In the genomic region with DNA sequence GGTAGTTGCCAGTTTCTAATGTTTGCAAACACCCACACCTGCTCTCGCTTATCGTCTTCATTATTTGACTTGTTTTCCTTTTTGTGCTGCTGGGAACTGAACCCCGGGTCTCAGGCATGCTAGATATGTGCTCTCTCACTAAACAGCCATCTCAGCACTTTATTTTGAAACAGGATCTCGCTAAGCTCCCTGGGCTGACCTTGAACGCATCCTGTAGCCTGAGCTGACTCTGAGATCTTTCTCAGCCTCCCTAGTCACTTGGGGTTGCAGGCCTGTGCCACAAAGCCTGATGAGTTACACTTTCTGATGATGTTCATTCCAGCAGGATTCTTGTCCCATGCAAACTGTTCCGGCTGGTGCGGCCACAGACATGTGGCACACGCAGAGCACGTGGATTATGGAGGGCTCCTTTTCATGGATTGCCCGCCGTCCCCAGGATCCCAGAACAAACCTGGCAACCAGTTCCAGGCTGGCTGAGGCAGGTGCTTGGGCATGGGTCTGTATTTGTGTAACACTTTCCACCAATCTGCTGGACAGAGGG, we compare ENCODE assay signal across 28 mouse cellular contexts. TPM values are rescaled to one million over a fixed set of nuclear protein-coding genes. Genes with fewer than 3 reads are reported as not detected.
"Had no signal": no experiment of that assay in that cellular context is flagged by ENCODE, and none has a peak within 500 bp of the region (broad histone marks: within the 10 kb centered on the region; RNA-seq: fewer than 3 reads in every experiment).

No protein-coding gene starts in this region.

- H3K9ac ChIP-seq: liver, embryonic 14.5 days; lung, embryonic 14.5 days; midbrain, embryonic 13.5 days; neural tube, embryonic 13.5 days; neural tube, embryonic 15.5 days had no signal

- H3K4me3 ChIP-seq: midbrain, embryonic 10.5 days; midbrain, embryonic 13.5 days; myocyte; neural tube, embryonic 13.5 days; neural tube, embryonic 15.5 days had no signal

- ATAC-seq: midbrain, embryonic 13.5 days; midbrain, embryonic 16.5 days had no signal

- DNase-seq: lung, adult 18-20 months; lung, embryonic 14.5 days; lung, postnatal 10 days; lung, postnatal 4 days; retina, postnatal 1 day; right cerebral cortex, adult 18-20 months; right cerebral cortex, postnatal 25 days; right cerebral cortex, postnatal 4 days; thymus, adult 18-20 months; thymus, postnatal 25 days; thymus, postnatal 4 days had no signal

- H3K27ac ChIP-seq: liver, embryonic 14.5 days; midbrain, embryonic 10.5 days; midbrain, embryonic 13.5 days; neural tube, embryonic 13.5 days; neural tube, embryonic 15.5 days had no signal

- H3K36me3 ChIP-seq: midbrain, embryonic 13.5 days had no signal

- H3K9me3 ChIP-seq: midbrain, embryonic 10.5 days; midbrain, embryonic 13.5 days; neural tube, embryonic 13.5 days; neural tube, embryonic 15.5 days had no signal

- H3K4me2 ChIP-seq: lung, embryonic 14.5 days; midbrain, embryonic 13.5 days; neural tube, embryonic 13.5 days; neural tube, embryonic 15.5 days had no signal

- H3K4me1 ChIP-seq: midbrain, embryonic 13.5 days; neural tube, embryonic 13.5 days; neural tube, embryonic 15.5 days had no signal

RNA-seq across cellular contexts. Expression of gene Kcns1, which starts 9.3 kb away (rescaled TPM):
- total RNA-seq: megakaryocyte, adult 5-6 weeks had no signal
- polyA plus RNA-seq: liver, embryonic 16.5 days; lung, embryonic 14.5 days; lung, embryonic 16.5 days; midbrain, embryonic 10.5 days; myocyte; thymus, postnatal 0 days had no signal

RNA-seq across cellular contexts. Expression of gene Wfdc5, which starts 21.0 kb away (rescaled TPM):
- total RNA-seq: megakaryocyte, adult 5-6 weeks; megakaryocyte-erythroid progenitor cell, adult 5-6 weeks had no signal
- polyA plus RNA-seq: liver, embryonic 14.5 days; liver, embryonic 16.5 days; lung, embryonic 14.5 days; lung, embryonic 16.5 days; midbrain, embryonic 10.5 days; midbrain, embryonic 13.5 days; midbrain, embryonic 16.5 days; myocyte; neural tube, embryonic 11.5 days; neural tube, embryonic 13.5 days; neural tube, embryonic 15.5 days; spleen, adult 2 months; stomach, embryonic 14.5 days; thymus, postnatal 0 days had no signal

RNA-seq across cellular contexts. Expression of gene Wfdc12, which starts 28.8 kb away (rescaled TPM):
- total RNA-seq: megakaryocyte, adult 5-6 weeks; megakaryocyte-erythroid progenitor cell, adult 5-6 weeks had no signal
- polyA plus RNA-seq: liver, embryonic 14.5 days; liver, embryonic 16.5 days; lung, embryonic 14.5 days; midbrain, embryonic 10.5 days; midbrain, embryonic 13.5 days; midbrain, embryonic 16.5 days; myocyte; neural tube, embryonic 11.5 days; neural tube, embryonic 13.5 days; neural tube, embryonic 15.5 days; spleen, adult 2 months; stomach, embryonic 14.5 days; stomach, embryonic 16.5 days had no signal

RNA-seq across cellular contexts. Expression of gene Wfdc15a, which starts 38.3 kb away (rescaled TPM):
- total RNA-seq: megakaryocyte, adult 5-6 weeks; megakaryocyte-erythroid progenitor cell, adult 5-6 weeks had no signal
- polyA plus RNA-seq: liver, embryonic 14.5 days; liver, embryonic 16.5 days; lung, embryonic 14.5 days; lung, embryonic 16.5 days; midbrain, embryonic 10.5 days; midbrain, embryonic 13.5 days; midbrain, embryonic 16.5 days; myocyte; neural tube, embryonic 11.5 days; neural tube, embryonic 13.5 days; neural tube, embryonic 15.5 days; spleen, adult 2 months; stomach, embryonic 14.5 days; stomach, embryonic 16.5 days; thymus, postnatal 0 days; urinary bladder, adult 2 months had no signal

RNA-seq across cellular contexts. Expression of gene Wfdc15b, which starts 59.9 kb away (rescaled TPM):
- total RNA-seq: megakaryocyte, adult 5-6 weeks; megakaryocyte-erythroid progenitor cell, adult 5-6 weeks had no signal
- polyA plus RNA-seq: lung, embryonic 14.5 days; lung, embryonic 16.5 days; midbrain, embryonic 10.5 days; midbrain, embryonic 13.5 days; midbrain, embryonic 16.5 days; myocyte; neural tube, embryonic 11.5 days; neural tube, embryonic 13.5 days; neural tube, embryonic 15.5 days had no signal
